Mouse (Mus musculus) embryo, embryonic 11.5 days (tissue): ENCODE data around the gene L3mbtl1.
"Not testable (repeated sequence)": the region's sequence is repeated elsewhere in the genome, so short reads cannot be mapped to it uniquely, and the experiment has no call there.

Experiments used
- DNase-seq: peaks from one replicate; pipeline ENCODE4 v3.0.0-alpha.2; 2012; ENCODE audit warnings: low read depth, low spot score

The L3mbtl1 gene

DNA sequence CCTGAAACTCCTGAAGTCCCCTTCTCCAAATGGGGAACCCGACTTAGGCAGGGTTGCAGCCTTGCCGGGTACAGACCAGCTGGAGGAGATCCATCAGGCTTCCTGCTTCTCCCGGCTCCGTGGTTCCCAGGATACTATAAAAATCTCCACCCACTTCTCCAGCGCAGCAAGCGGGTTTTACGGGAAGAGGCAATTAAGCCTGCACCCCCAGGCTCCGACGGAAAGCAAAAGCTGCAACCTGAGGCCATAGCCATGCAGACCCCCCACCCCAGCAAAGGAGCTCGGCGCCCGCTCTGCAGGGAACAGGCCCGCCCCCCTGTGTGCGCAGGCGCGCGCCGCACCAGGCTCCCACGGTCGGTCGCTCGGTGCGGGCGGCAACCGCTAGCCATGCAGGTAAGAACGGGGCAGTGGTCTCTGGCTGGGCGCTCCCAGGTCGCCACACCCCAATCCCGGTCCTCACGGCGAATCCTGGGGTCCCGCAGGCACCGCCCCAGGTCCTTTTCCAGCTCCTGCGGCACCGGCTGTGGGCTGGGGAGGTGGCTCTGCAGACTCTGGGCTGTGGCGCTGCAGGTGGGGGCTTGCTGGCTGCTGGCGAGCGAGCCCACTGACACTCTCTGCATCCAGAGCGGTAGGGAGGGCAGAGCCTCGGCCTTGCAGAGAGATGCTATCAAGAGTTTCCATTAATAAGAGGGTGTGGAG is at the start of gene L3mbtl1:
L3mbtl1 (plus strand) TSS at position 325 of the 699 bp plus-strand sequence.
- DNase-seq: no peak

GRCm38 (mm10) chr2:162899256-162899655 is 44.0 kb upstream of the L3mbtl1 start:
- not testable (repeated sequence) for DNase-seq

GRCm38 (mm10) chr2:162899880-162900589 is 43.2 kb upstream of the L3mbtl1 start:
- DNase-seq: no peak

DNA sequence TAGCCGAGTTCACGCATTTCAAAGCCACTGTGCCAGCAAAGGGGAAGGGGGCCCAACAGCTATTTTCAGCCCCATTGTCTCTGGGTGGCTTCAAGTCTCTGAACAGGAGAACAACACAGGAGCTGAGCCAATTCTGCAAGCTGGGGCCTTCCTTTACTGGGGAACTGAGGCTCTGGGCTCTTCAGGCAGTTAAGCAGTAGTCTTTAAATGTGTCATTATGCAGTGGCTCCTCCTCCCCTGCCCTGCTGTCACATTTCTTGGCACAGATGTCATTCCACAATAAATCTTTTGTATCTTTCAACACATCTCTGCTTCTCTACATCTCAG is 42.7 kb upstream of the L3mbtl1 start:
- no peak for DNase-seq

GRCm38 (mm10) chr2:162905902-162906301 is 37.4 kb upstream of the L3mbtl1 start:
- DNase-seq: no peak

GRCm38 (mm10) chr2:162908052-162908491 is 35.2 kb upstream of the L3mbtl1 start:
- no peak for DNase-seq

GRCm38 (mm10) chr2:162914040-162914439 is 29.2 kb upstream of the L3mbtl1 start:
- DNase-seq: no peak

GRCm38 (mm10) chr2:162914519-162914918 is 28.8 kb upstream of the L3mbtl1 start:
- no peak for DNase-seq

DNA sequence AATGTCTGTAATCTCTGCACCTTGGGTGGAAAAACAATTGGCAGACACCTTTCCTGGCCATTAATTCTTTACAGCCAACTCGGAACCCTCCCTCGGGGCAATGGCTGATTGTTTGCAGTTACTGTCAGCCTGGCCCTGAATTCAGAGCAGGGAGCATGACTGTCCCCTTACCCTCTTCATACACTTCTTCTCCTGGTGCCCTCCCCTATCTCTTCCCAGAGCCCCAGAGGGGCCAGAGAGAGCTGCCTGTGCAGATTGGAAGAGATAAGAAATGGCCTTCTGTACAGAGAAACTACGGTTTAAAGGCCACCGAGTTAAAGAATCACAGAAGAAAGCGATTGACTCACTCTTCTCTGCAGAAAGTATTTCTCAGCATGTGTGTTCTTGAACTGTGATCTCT is 23.3 kb upstream of the L3mbtl1 start:
- DNase-seq: no peak

- DNase-seq: no peak
Measured at GRCm38 (mm10) chr2:162922183-162922582, 21.1 kb upstream of the L3mbtl1 start.

GRCm38 (mm10) chr2:162922834-162923233 is 20.4 kb upstream of the L3mbtl1 start:
- DNase-seq: no peak

DNA sequence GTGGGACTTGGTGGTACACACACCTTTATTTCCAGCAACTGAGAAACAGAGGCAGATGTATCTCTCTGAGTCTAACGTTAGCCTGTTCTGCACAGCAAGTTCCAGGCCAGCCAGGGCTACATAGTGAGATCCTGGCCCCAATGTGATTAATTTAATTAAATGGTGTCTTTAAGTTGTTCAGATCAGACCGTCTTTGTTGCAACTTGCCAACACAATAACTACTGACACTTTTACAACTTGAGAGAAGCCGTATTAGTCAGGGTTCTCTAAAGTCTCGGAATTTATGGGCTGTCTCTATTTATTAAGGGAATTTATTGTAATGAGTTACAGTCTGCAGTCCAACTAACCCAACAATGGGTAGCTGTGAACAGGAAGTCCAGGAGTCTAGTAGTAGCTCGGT is 19.1 kb upstream of the L3mbtl1 start:
- DNase-seq: no peak

DNA sequence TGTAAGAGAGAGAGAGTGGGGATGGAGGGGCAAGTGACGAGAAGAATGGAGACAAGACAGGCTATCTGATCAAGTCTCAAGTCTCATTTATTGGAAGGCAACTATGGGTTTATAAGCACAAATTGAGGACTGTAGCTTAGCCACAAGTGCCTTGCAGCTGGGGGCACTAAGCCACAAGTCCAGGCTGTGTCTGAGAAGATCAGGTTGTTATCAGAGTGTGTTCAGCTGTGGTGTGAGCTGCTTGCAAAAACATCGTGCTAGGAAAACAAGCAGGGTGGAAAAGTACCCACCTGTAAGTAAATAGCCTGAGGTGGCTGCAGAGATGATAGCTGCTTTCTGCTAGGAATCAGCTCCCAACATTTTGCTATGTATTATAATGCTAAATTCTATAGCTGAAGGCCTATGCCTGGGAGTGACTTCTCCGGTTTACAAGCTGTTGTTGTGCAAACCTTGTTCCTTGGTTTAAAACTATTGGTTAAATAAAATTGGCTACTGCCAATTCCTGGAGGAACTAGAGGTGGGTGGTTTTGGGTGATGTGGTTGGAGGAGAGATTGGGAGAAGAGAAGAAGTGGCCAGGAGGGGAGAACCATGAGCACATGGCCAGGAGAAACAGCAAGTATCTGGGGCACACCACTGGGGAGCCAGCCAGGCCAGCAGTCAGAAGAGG is 15.2 kb upstream of the L3mbtl1 start:
- DNase-seq: no peak

DNA sequence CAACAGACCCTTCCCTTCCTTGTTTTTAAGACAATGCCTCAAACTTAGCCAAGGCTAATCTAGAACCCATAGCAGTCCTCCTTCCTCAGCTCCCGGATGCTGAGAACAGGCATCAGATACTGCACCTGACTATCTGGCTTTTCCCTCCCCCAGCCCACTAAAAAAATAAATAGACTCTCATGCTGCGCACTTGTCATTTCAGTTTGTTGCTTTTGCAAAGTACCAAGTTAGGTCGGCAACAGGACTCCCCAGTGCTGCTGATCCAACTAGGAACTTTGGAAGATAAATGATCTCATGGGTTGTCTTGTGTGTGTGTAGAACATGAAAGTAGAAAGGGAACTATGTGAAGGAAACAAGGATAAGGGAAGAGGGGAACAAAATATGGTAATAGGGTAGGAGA is 13.6 kb upstream of the L3mbtl1 start:
- DNase-seq: no peak

GRCm38 (mm10) chr2:162930516-162931122 is 12.7 kb upstream of the L3mbtl1 start:
- no peak for DNase-seq

DNA sequence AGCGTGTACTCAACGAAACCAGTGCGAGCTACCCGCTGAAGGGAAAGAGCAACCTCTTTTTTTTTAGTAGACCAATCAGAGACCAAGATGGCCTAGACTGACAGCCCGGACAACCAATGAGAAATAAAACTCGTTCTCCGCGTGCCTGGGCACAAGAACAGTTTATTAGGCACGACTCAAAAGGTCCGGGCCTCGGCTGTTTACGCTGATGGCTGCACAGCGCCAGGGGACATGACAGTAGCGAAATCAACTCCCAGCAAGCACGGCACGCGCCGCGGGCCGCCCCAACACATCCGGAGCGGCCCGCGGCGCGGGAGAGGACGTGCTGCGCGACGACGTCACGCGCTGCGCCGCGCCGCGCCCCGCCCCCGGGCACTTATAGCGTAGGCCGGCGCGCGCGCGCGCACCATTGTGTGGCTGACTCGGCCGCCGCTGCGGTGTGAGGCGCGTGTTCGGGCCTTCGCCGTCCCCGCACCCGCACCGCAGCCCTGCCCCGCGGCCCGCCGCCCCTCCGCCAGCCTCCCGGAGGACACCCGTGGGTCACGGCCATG is 12.1 kb upstream of the L3mbtl1 start, which contains the start of gene Srsf6:
Srsf6 (plus strand) TSS at position 406 of the 551 bp plus-strand sequence.
- DNase-seq: peak; percentile 90

DNA sequence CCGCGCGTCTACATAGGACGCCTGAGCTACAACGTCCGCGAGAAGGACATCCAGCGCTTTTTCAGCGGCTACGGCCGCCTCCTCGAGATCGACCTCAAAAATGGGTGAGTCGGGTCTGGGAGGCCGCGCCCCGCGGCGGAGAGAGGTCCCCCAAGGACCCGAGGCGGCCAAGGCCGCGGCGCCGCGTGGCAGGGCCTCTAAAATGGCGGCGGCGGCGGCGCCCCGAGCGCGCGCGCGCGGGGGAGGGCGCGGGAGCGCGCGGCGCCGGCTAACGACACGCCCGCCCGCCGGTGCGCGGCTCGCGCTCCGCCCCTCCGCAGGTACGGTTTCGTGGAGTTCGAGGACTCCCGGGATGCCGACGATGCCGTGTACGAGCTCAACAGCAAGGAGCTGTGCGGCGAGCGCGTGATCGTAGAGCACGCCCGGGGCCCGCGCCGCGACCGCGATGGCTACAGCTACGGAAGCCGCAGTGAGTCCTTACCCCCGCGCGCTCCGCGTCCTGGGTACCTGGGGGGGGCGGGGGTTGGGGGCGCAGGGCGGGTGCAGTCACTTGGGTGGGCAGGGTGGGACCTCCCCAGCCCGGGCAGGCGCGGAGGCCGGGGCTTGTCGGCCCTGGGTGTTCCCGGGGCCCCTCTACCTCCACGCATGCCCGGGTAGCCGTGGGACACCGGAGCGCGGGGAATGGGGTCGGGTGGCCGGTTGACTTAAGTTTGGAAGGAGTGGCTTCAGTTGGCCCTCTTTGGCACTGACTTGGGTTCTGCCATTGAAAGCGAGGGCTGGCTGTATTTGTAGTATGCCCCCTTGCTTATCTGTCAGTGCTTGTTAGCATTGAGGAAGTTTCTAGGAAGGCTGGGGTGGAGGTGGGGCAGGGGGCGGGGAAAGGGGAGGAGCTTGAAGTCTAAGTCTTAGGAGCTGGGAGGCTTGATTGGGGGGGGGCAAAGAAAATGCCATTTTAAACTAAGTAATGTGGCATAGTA is 11.3 kb upstream of the L3mbtl1 start:
- DNase-seq: no peak

DNA sequence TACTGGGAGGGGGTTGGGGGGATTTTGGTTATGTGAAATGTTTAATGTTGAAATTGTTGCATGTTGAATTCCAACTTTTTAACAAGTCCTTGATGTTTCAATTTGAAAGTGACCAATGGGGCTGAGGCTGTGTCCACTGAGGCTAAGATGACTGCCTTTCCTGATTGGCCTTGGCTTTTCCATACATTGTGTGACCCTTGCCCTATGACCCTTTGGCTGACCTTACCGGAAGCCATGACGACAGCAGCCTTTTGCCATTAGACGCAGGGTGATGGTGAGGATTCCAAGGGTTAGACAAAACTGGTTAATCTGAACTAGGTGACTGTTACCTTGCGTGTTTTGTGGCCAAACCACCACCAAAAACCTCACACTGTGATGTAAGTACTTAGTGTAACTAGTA is 10.6 kb upstream of the L3mbtl1 start:
- DNase-seq: no peak

GRCm38 (mm10) chr2:162934421-162934820 is 8.9 kb upstream of the L3mbtl1 start:
- no peak for DNase-seq

- DNase-seq: no peak
Measured at GRCm38 (mm10) chr2:162935700-162936099, 7.6 kb upstream of the L3mbtl1 start.

GRCm38 (mm10) chr2:162939562-162939961 is 3.7 kb upstream of the L3mbtl1 start:
- DNase-seq: no peak
